Mouse (Mus musculus) thymus, postnatal 25 days (tissue): ENCODE measurements at regions not wholly inside any gene's neighbourhood (a gene's known extent, or its start where the extent isn't known, plus 50 kb on each side); places are given as distances from the start of the nearest gene placed in this dataset.
"Not testable (repeated sequence)": the region's sequence is repeated elsewhere in the genome, so short reads cannot be mapped to it uniquely, and the experiment has no call there.

Source experiments
- DNase-seq: peaks from one replicate; pipeline ENCODE4 v3.0.0; 2022

GRCm38 (mm10) chr13:73041233-73042040 lies 218.8 kb upstream of the Irx4 start:
- DNase-seq: no peak

GRCm38 (mm10) chr13:73069840-73070530 lies 190.3 kb upstream of the Irx4 start:
- no peak for DNase-seq

- no peak for DNase-seq
Measured at GRCm38 (mm10) chr13:73070531-73070908, 189.8 kb upstream of the Irx4 start.

GRCm38 (mm10) chr13:73071032-73071431 lies 189.2 kb upstream of the Irx4 start:
- no peak for DNase-seq

GRCm38 (mm10) chr13:73071854-73072852 lies 188.1 kb upstream of the Irx4 start:
- DNase-seq: no peak

GRCm38 (mm10) chr13:73077866-73078430 lies 182.3 kb upstream of the Irx4 start:
- no peak for DNase-seq

GRCm38 (mm10) chr13:73087815-73088214 lies 172.5 kb upstream of the Irx4 start:
- DNase-seq: not testable (repeated sequence)

GRCm38 (mm10) chr13:73091886-73092285 lies 168.4 kb upstream of the Irx4 start:
- no peak for DNase-seq

GRCm38 (mm10) chr13:73097502-73097901 lies 162.8 kb upstream of the Irx4 start:
- no peak for DNase-seq

GRCm38 (mm10) chr13:73099407-73099806 lies 160.9 kb upstream of the Irx4 start:
- DNase-seq: no peak

- no peak for DNase-seq
Measured at GRCm38 (mm10) chr13:73107250-73107993, 152.9 kb upstream of the Irx4 start.

- no peak for DNase-seq
Measured at GRCm38 (mm10) chr13:73116822-73117632, 143.3 kb upstream of the Irx4 start.

GRCm38 (mm10) chr13:73117633-73118076 lies 142.6 kb upstream of the Irx4 start:
- no peak for DNase-seq

GRCm38 (mm10) chr13:73122945-73123344 lies 137.3 kb upstream of the Irx4 start:
- DNase-seq: no peak

GRCm38 (mm10) chr13:73131270-73131669 lies 129.0 kb upstream of the Irx4 start:
- DNase-seq: no peak

GRCm38 (mm10) chr13:73132746-73133145 lies 127.5 kb upstream of the Irx4 start:
- DNase-seq: no peak

GRCm38 (mm10) chr13:73134929-73135328 lies 125.3 kb upstream of the Irx4 start:
- no peak for DNase-seq

GRCm38 (mm10) chr13:73141302-73141701 lies 119.0 kb upstream of the Irx4 start:
- DNase-seq: no peak

- no peak for DNase-seq
Measured at GRCm38 (mm10) chr13:73158016-73158415, 102.3 kb upstream of the Irx4 start.

GRCm38 (mm10) chr13:73159454-73159853 lies 100.8 kb upstream of the Irx4 start:
- DNase-seq: no peak

GRCm38 (mm10) chr13:73159865-73160264 lies 100.4 kb upstream of the Irx4 start:
- no peak for DNase-seq
